Mouse (Mus musculus): ENCODE measurements around the gene Gm49510.

DNA sequence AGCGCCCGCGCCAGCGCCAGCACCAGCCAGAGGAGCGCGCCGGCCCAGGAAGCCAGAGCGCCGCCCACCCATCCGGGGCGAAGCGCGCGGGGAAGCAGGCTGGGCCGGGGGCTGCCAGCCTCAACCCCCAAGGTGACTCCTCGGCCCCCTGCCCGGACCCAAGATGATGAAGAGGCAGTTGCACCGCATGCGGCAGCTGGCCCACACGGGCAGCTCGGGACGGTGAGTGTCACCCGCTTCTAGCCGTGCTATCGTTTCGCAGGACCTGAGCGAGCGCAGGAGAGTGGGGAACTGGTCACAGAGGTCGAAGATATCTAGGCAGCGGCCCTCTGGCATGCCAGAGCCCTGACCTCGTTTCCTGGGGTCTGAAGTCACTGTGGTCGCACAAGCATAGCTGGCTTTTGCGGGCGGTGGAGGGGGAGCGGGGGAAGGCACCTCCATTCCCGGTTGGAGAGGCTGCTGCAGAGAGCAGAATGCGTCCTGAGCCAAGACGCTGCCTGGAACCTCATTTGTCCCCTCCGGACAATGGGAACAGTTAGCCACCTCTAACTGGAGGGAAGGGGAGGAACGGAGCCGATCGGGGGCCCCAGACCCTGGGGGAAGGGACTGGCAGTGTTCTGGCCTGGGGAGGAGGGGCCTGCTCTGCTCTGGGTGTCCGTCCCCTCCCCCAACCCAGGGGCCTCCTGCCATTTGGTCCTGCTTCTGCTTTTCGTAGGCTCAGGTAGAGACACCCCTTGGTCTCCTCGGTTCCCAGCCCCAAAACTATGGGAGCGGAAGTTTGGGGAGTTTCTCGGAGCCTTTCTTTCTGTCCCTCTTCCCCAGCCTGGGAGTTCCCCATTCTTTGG lies 495 bp downstream of the Gm49510 start, which contains the start of gene Sh3bp1:
- TF ChIP-seq CTCF (IDR thresholded peaks at IDR 0.05; ENCODE audit: low read depth) (no peak), EP300 (IDR thresholded peaks at IDR 0.05; ENCODE audit: low read depth) (no peak)

Measured in liver, embryonic 14.5 days (tissue).